Mouse (Mus musculus): ENCODE measurements around the gene Nr6a1. TPM values are rescaled to one million over a fixed set of nuclear protein-coding genes. Genes with fewer than 3 reads are reported as not detected.

The Nr6a1 gene
- total RNA-seq, 1 experiment from 2014 or later = 9.5 TPM

GRCm38 (mm10) chr2:38782731-38783130 is 144.8 kb downstream of the Nr6a1 start:
- DNase-seq = no peak

GRCm38 (mm10) chr2:38781945-38782720 is 145.4 kb downstream of the Nr6a1 start:
- DNase-seq = peak; percentile 2

- no peak for DNase-seq
Measured at GRCm38 (mm10) chr2:38779939-38780338, 147.5 kb downstream of the Nr6a1 start.

GRCm38 (mm10) chr2:38777326-38777725 is 150.2 kb downstream of the Nr6a1 start:
- no peak for DNase-seq

GRCm38 (mm10) chr2:38774936-38775335 is 152.6 kb downstream of the Nr6a1 start:
- no peak for DNase-seq

- DNase-seq = no peak
Measured at GRCm38 (mm10) chr2:38771478-38771797, 156.1 kb downstream of the Nr6a1 start.

- DNase-seq = no peak
Measured at GRCm38 (mm10) chr2:38770772-38771477, 156.6 kb downstream of the Nr6a1 start.

- DNase-seq = no peak
Measured at GRCm38 (mm10) chr2:38767177-38767931, 160.1 kb downstream of the Nr6a1 start.

- DNase-seq = no peak
Measured at GRCm38 (mm10) chr2:38739847-38740246, 187.6 kb downstream of the Nr6a1 start.

GRCm38 (mm10) chr2:38739410-38739809 is 188.1 kb downstream of the Nr6a1 start:
- DNase-seq = peak; percentile 80

- no peak for DNase-seq
Measured at GRCm38 (mm10) chr2:38738601-38739301, 188.7 kb downstream of the Nr6a1 start.

GRCm38 (mm10) chr2:38735740-38736139 is 191.7 kb downstream of the Nr6a1 start:
- DNase-seq = no peak

- DNase-seq = no peak
Measured at GRCm38 (mm10) chr2:38734721-38735120, 192.8 kb downstream of the Nr6a1 start.

GRCm38 (mm10) chr2:38730331-38730827 is 197.1 kb downstream of the Nr6a1 start:
- no peak for DNase-seq

- DNase-seq = no peak
Measured at GRCm38 (mm10) chr2:38725427-38725826, 202.1 kb downstream of the Nr6a1 start.

GRCm38 (mm10) chr2:38723378-38723777 is 204.1 kb downstream of the Nr6a1 start:
- no peak for DNase-seq

GRCm38 (mm10) chr2:38722076-38722475 is 205.4 kb downstream of the Nr6a1 start:
- no peak for DNase-seq

- no peak for DNase-seq
Measured at GRCm38 (mm10) chr2:38720661-38721060, 206.8 kb downstream of the Nr6a1 start.

GRCm38 (mm10) chr2:38719354-38719753 is 208.1 kb downstream of the Nr6a1 start:
- no peak for DNase-seq

GRCm38 (mm10) chr2:38718676-38719075 is 208.8 kb downstream of the Nr6a1 start:
- DNase-seq = peak; percentile 58

- no peak for DNase-seq
Measured at GRCm38 (mm10) chr2:38717436-38717835, 210.1 kb downstream of the Nr6a1 start.

- peak; percentile 89 for DNase-seq
Measured at GRCm38 (mm10) chr2:38714324-38714723, 213.2 kb downstream of the Nr6a1 start, which contains the start of gene Nr5a1. Gene Nr5a1, minus strand, starts transcription at chr2:38714542.
